Mouse (Mus musculus): ENCODE measurements around the gene 1700061G19Rik. TPM values are rescaled to one million over a fixed set of nuclear protein-coding genes. Genes with fewer than 3 reads are reported as not detected.
A peak's percentile ranks its signal among the peaks of the same experiment; 100 is the strongest.

The 1700061G19Rik gene
- not detected in 2 replicates for total RNA-seq (2014; rRNA removed)
- 0.34 and 0.35 TPM in 2 replicates for polyA plus RNA-seq (2015; fragmentation: Nextera tagmentation; extraction: Ambion mirVana)

DNA sequence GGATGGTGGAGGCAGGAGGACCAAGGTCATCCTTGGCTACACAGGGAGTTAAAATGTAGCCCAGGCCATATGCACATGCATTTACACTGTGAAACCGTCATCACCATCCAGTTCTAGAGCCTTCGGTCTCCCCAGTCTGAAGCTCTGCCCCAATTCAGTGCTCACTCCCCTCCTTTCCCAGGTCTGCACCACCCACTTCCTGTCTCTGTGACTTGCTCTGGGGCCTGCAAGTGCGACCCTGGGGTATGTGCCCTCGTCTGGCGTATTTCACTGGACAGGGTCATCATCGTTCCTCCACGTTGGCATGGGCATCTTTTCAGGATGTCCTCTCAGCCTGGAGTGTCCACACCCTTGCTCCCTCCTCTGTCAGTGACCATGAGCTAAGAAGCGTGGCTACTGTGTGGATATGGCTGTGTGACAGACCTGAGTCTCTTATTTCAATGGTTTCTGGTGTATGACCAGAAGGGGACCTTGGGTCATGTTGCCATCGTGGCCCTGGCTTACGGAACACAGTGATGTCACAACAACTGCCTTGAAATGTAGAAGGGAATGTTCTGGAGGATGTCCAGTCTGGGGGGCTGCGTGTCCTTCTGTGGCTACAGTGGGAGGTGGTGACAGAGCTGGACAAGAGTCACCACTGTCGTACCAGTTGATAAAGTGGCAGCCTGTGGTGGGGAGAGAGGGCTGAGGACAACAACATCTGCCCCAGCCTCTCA, at the start of gene 1700061G19Rik:
Gene 1700061G19Rik, plus strand, starts transcription at position 542 of the 716 bp plus-strand sequence.
- Histone ChIP-seq H3K9ac (replicated peaks; ENCODE audit: low read length) (no peak within 1 kb of the TSS), H3K27me3 (ENCODE audit: insufficient read depth, low read length) (no peaks in the 10 kb centered on the region), H3K9me3 (ENCODE audit: low read length) (no peaks in the 10 kb centered on the region), H3K36me3 (ENCODE audit: insufficient read depth, low read length) (no peaks in the 10 kb centered on the region), H3K4me3 (ENCODE audit: low read length) (no peak within 1 kb of the TSS), H3K27ac (no peak within 1 kb of the TSS), H3K4me1 (ENCODE audit: insufficient read depth, low read length) (no peaks in the 10 kb centered on the region), H3K4me2 (ENCODE audit: low read depth, low read length) (no peak within 1 kb of the TSS)
- DNase-seq (ENCODE audit: low spot score) = no peak
- 85% methylated on average over 12 of the region's 12 CpGs for WGBS
- ATAC-seq = no peak
- no peak for TF ChIP-seq CTCF (IDR thresholded peaks at IDR 0.05; ENCODE audit: low read depth)

DNA sequence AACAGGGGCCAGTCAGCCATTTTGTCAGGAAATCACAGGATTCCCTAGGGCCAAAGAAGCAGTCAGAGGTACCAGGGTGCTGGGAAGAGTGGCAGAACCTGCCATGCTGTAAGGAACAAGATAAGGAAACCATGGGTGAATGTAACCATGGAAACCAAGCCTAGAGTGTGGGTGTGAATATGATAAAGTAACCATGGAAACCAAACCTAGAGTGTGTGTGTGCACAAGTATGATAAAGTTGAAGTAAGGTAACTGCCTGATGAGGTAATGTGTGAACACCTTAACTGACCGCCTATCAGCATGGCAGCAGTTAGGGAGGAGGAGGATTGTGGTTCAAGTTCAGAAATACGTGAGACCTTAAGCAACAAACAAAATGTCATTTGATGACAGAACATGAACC, 48.6 kb upstream of the 1700061G19Rik start:
- H3K36me3 ChIP-seq (ENCODE audit: insufficient read depth, low read length) = no peaks in the 10 kb centered on the region
- H3K9ac ChIP-seq (replicated peaks; ENCODE audit: low read length) = no peak overlapping the region
- no peak overlapping the region for H3K27ac ChIP-seq
- H3K27me3 ChIP-seq (ENCODE audit: insufficient read depth, low read length) = no peaks in the 10 kb centered on the region
- ATAC-seq (no peak), DNase-seq (ENCODE audit: low spot score) (no peak)
- H3K9me3 ChIP-seq (ENCODE audit: low read length) = no peaks in the 10 kb centered on the region
- H3K4me1 ChIP-seq (ENCODE audit: insufficient read depth, low read length) = no peaks in the 10 kb centered on the region
- no peak overlapping the region for H3K4me3 ChIP-seq (ENCODE audit: low read length)
- no peak for TF ChIP-seq CTCF (IDR thresholded peaks at IDR 0.05; ENCODE audit: low read depth)
- 92% methylated on average over 2 of the region's 2 CpGs for WGBS
- H3K4me2 ChIP-seq (ENCODE audit: low read depth, low read length) = no peak overlapping the region

DNA sequence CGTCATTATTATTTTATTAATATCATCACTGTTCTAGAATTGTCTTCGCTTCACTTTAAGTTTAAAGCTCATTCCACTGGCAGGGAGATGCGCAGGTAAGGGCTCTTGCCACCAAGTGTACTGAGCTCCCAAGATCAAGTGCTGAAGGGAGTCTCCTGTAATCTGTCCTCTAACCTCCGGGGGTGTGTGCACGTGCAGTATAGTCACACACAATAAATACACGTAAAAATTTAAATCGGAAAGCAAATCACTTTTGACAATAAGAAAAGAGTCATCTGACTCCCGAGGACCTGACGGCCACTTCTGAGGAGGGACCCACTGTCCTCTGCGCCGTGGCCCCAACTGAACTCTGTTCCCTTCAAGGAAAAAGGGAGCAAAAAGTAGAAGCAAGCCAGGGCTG, 46.1 kb upstream of the 1700061G19Rik start:
- 29% methylated on average over 11 of the region's 11 CpGs for WGBS
- no peak overlapping the region for H3K27ac ChIP-seq
- no peaks in the 10 kb centered on the region for H3K36me3 ChIP-seq (ENCODE audit: insufficient read depth, low read length)
- ATAC-seq (no peak), DNase-seq (ENCODE audit: low spot score) (no peak)
- TF ChIP-seq CTCF (IDR thresholded peaks at IDR 0.05; ENCODE audit: low read depth) = no peak
- H3K4me2 ChIP-seq (ENCODE audit: low read depth, low read length) = peak overlapping the region; percentile 85
- no peaks in the 10 kb centered on the region for H3K9me3 ChIP-seq (ENCODE audit: low read length)
- H3K9ac ChIP-seq (replicated peaks; ENCODE audit: low read length) = no peak overlapping the region
- H3K27me3 ChIP-seq (ENCODE audit: insufficient read depth, low read length) = no peaks in the 10 kb centered on the region
- H3K4me3 ChIP-seq (ENCODE audit: low read length) = peak overlapping the region; percentile 66
- no peaks in the 10 kb centered on the region for H3K4me1 ChIP-seq (ENCODE audit: insufficient read depth, low read length)

DNA sequence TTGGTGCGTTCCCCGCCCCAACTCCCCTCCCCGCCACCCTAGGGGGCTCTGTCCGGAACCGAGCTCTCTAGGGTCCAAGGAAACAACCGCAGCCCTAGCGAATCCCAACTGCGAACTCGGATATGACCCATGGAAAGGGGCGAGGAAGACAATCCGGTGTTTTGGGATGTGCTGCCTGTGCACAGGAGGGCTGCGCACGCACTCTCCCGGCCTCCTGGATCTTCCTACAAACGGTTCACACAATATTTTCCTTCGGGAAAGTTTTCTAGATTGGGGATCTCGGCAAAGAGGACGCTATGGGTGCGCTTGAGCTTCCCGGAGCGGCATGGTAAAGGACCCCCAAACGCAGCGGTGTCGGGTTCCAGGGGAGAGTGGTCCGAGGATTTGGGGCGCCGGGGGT, 45.5 kb upstream of the 1700061G19Rik start:
- WGBS = under 1% methylated on average over 27 of the region's 27 CpGs
- DNase-seq (ENCODE audit: low spot score) = peak; percentile 31
- Histone ChIP-seq H3K4me1 (ENCODE audit: insufficient read depth, low read length) (no peaks in the 10 kb centered on the region), H3K36me3 (ENCODE audit: insufficient read depth, low read length) (no peaks in the 10 kb centered on the region), H3K4me3 (ENCODE audit: low read length) (peak overlapping the region; percentile 66), H3K9me3 (ENCODE audit: low read length) (no peaks in the 10 kb centered on the region), H3K27me3 (ENCODE audit: insufficient read depth, low read length) (no peaks in the 10 kb centered on the region), H3K27ac (no peak overlapping the region), H3K9ac (replicated peaks; ENCODE audit: low read length) (peak overlapping the region; percentile 31; the same call in 1 of the 2 replicates), H3K4me2 (ENCODE audit: low read depth, low read length) (peak overlapping the region; percentile 85)
- no peak for TF ChIP-seq CTCF (IDR thresholded peaks at IDR 0.05; ENCODE audit: low read depth)
- ATAC-seq = no peak

DNA sequence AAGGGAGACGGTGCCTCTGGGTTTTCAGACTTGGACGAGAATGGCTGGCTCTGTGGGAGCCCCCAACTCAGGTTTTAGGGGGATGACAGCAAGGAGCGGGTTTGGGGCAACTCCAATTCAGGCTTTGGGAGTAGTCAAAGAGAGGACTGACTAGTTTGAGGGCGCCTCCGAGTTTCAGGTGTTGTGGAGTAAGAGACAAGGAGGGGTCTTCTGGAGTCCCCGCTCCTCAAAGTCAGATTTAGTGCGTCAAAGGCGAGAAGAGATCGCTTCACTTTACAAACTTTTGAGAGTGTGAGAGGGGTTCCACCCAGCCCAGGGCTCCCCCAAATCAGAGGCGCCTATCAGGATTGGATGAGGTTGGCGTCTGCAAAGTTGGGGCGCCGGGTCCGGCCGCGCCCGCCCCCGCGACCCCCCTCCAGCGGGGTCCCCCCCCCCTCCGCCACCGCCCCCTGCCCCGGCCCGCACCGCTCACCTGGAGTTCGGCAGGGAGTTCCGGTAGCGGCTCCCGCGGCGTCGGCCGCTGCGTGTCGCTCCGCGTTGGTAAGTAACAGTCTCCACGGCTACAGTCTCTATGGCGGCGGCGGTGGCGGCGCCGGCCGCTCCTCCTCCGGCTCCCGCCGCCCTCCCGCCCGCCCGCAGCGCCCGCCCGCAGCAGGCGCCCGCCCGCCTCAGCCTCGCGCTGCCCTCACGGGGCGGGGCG, 44.7 kb upstream of the 1700061G19Rik start, which contains the start of gene Rfx2:
Gene Rfx2, minus strand, starts transcription at position 603 of the 700 bp plus-strand sequence.
- Histone ChIP-seq H3K9ac (replicated peaks; ENCODE audit: low read length) (peak within 1 kb of the TSS; percentile 31; the same call in 1 of the 2 replicates), H3K4me3 (ENCODE audit: low read length) (peak within 1 kb of the TSS; percentile 66), H3K36me3 (ENCODE audit: insufficient read depth, low read length) (no peaks in the 10 kb centered on the region), H3K4me1 (ENCODE audit: insufficient read depth, low read length) (no peaks in the 10 kb centered on the region), H3K4me2 (ENCODE audit: low read depth, low read length) (peak within 1 kb of the TSS; percentile 85), H3K27ac (0 out of 2 replicates have a peak within 1 kb of the TSS, but pooled peaks have one; percentile 26), H3K27me3 (ENCODE audit: insufficient read depth, low read length) (no peaks in the 10 kb centered on the region), H3K9me3 (ENCODE audit: low read length) (no peaks in the 10 kb centered on the region)
- no peak for TF ChIP-seq CTCF (IDR thresholded peaks at IDR 0.05; ENCODE audit: low read depth)
- DNase-seq (ENCODE audit: low spot score) (peak; percentile 13), ATAC-seq (no peak)
- WGBS = under 1% methylated on average over 55 of the region's 62 CpGs

DNA sequence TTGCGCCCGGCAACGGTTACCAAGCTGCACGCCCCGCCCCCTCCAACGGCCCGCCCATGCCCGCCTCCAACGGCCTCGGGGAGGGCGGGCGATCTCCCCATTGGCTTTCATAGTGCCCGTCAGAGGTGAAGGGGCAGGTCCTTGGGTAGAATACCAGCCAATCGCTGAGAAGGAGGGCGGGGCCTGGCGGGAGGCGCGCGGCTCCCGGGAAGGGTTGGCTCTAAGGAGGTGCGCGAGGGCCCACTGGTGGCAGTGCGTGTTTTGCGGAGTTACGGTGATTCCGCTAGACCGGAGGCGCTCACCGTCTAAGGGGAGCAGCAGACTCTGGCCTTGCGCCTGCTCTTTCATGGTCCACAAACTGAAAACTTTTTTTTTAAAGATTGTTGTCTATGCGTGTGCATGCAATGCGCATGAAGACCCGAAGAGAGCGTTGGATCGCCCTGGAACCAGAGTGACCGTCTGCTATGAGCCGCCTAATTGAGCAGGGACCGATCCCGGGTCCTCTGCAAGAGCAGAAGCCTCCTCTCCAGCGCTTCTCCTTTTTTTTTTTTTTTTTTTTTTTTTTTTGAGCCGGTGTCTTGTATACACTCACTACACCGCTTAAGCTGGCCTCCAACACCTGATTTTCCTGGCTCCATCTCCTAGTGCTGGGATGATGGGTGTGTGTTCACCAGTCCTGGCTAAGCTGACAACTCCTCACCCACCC, 44.0 kb upstream of the 1700061G19Rik start:
- no peak overlapping the region for H3K9ac ChIP-seq (replicated peaks; ENCODE audit: low read length)
- under 1% methylated on average over 39 of the region's 42 CpGs for WGBS
- no peaks in the 10 kb centered on the region for H3K9me3 ChIP-seq (ENCODE audit: low read length)
- H3K27ac ChIP-seq = no peak overlapping the region
- no peaks in the 10 kb centered on the region for H3K36me3 ChIP-seq (ENCODE audit: insufficient read depth, low read length)
- H3K4me3 ChIP-seq (ENCODE audit: low read length) = peak overlapping the region; percentile 66
- peak; percentile 70 for TF ChIP-seq CTCF (IDR thresholded peaks at IDR 0.05; ENCODE audit: low read depth)
- H3K27me3 ChIP-seq (ENCODE audit: insufficient read depth, low read length) = no peaks in the 10 kb centered on the region
- DNase-seq (ENCODE audit: low spot score) (peak; percentile 99), ATAC-seq (peak; percentile 99)
- H3K4me1 ChIP-seq (ENCODE audit: insufficient read depth, low read length) = no peaks in the 10 kb centered on the region
- peak overlapping the region; percentile 85 for H3K4me2 ChIP-seq (ENCODE audit: low read depth, low read length)

All from hindbrain, postnatal 0 days (tissue).